Mouse (Mus musculus) liver, adult 2 months (tissue): Measurements from ENCODE around the gene Tanc1. TPM values are rescaled to one million over a fixed set of nuclear protein-coding genes. Genes with fewer than 3 reads are reported as not detected.

Source experiments
- DNase-seq: peaks from one replicate; pipeline ENCODE4 v3.0.0-alpha.2; 2011; ENCODE audit warnings: low read depth, low spot score; ENCODE audit errors: extremely low read depth
- H3K27ac ChIP-seq: fragments of 200-500 bp; replicated peaks from 2 replicates; pipeline ENCODE4 v1.5.1; 2012; ENCODE audit warnings: low read depth, mild to moderate bottlenecking, control low read depth, inconsistent platforms, low read length; ENCODE audit not compliant: insufficient read depth
- H3K27me3 ChIP-seq: fragments of 200-500 bp; 2 replicates; pipeline ENCODE4 v1.6.1; 2012; ENCODE audit warnings: mild to moderate bottlenecking, moderate library complexity, low read length, inconsistent platforms; ENCODE audit not compliant: control insufficient read depth, insufficient read depth
- H3K36me3 ChIP-seq: fragments of 200-500 bp; 2 replicates; pipeline ENCODE4 v1.6.1; 2012; ENCODE audit warnings: low read length, inconsistent platforms; ENCODE audit not compliant: control insufficient read depth, insufficient read depth
- H3K4me1 ChIP-seq: fragments of 200-500 bp; 2 replicates; pipeline ENCODE4 v1.6.1; 2011; ENCODE audit warnings: low read length; ENCODE audit not compliant: control insufficient read depth, insufficient read depth
- H3K4me3 ChIP-seq: fragments of 200-500 bp; 2 replicates; pipeline ENCODE4 v1.5.1; 2011; ENCODE audit warnings: low read depth, mild to moderate bottlenecking, control low read depth, low read length, moderate library complexity; ENCODE audit not compliant: insufficient read depth
- H3K79me2 ChIP-seq: fragments of 200-500 bp; 2 replicates; pipeline ENCODE4 v1.6.1; 2012; ENCODE audit warnings: inconsistent platforms, mild to moderate bottlenecking, low read length, moderate library complexity; ENCODE audit not compliant: control insufficient read depth, insufficient read depth
- H3K9ac ChIP-seq: fragments of 200-500 bp; 2 replicates; pipeline ENCODE4 v1.6.1; 2012; ENCODE audit warnings: low read depth, mild to moderate bottlenecking, control low read depth, inconsistent platforms, low read length
- CTCF ChIP-seq: fragments of 200-500 bp; IDR thresholded peaks from 2 replicates; pipeline ENCODE4 v1.5.1; 2011; ENCODE audit warnings: low read depth, low read length, control low read depth
- POLR2A ChIP-seq: fragments of 200-500 bp; IDR thresholded peaks from 2 replicates; pipeline ENCODE4 v1.6.1; 2011; ENCODE audit warnings: low read length, control low read depth; ENCODE audit not compliant: insufficient read depth; ENCODE audit errors: extremely low read depth
- WGBS: fragments of 180-500 bp; shearing (Covaris S2); methylation state at CpG from one replicate; pipeline ENCODE4 v1.1.7; 2018; 5-methylcytosine and 5-hydroxymethylcytosine counted together
- polyA plus RNA-seq: library from polyadenylated mRNA; depleted of rRNA; stranded (reverse); fragments of >200 nt; gene quantifications from 2 replicates; pipeline ENCODE4 v1.2.3, GENCODE M21; 2012; rRNA removed
- total RNA-seq: library from RNA; depleted of rRNA; stranded (reverse); fragments of >200 nt; gene quantifications from 2 replicates; pipeline ENCODE4 v1.2.3, GENCODE M21; 2014; rRNA removed

The Tanc1 gene
- total and polyA plus RNA-seq, 2 experiments: 2.7 to 5.0 TPM

- Histone ChIP-seq H3K36me3 (peaks cover 2% of the 10 kb centered on the region; the same call in 1 of the 2 replicates), H3K4me1 (no peaks in the 10 kb centered on the region), H3K79me2 (no peaks in the 10 kb centered on the region), H3K27me3 (no peaks in the 10 kb centered on the region), H3K27ac (no peak overlapping the region), H3K4me3 (no peak overlapping the region), H3K9ac (no peak overlapping the region)
- WGBS: 81% methylated on average over 6 of the region's 6 CpGs
- TF ChIP-seq CTCF (no peak), POLR2A (no peak)
- no peak for DNase-seq
Observed at GRCm38 (mm10) chr2:59889699-59890098, 277.9 kb downstream of the Tanc1 start.

Other genes starting within 250 kb of the Tanc1 start
- gene Dapl1, start 127.4 kb upstream of the Tanc1 start, total RNA-seq: not detected in 2 replicates
- gene Dapl1, start 127.4 kb upstream of the Tanc1 start, polyA plus RNA-seq: not detected in 2 replicates